16 mouse cellular contexts compared by ENCODE assay signal in genomic region chr4:142638057-142638456, GRCm38 (mm10).
DNase-seq lines count a peak whose midpoint lies in the region; ATAC-seq and TF ChIP-seq lines count a peak whose summit lies in the region.
"Had no signal": no experiment of that assay in that cellular context is flagged by ENCODE, and none has a peak within 500 bp of the region (broad histone marks: within the 10 kb centered on the region; RNA-seq: fewer than 3 reads in every experiment).

No protein-coding gene starts in this region.

- no peaks in the 10 kb centered on the region for H3K9me3 ChIP-seq in intestine, postnatal 0 days (ENCODE audit: control insufficient read depth)
- no peaks in the 10 kb centered on the region for H3K9me3 ChIP-seq in intestine, embryonic 15.5 days
- no peaks in the 10 kb centered on the region for H3K9me3 ChIP-seq in midbrain, embryonic 10.5 days (replicated peaks)
- H3K9me3 ChIP-seq in midbrain, embryonic 11.5 days (ENCODE audit: control insufficient read depth, low read length) = no peaks in the 10 kb centered on the region
- no peaks in the 10 kb centered on the region for H3K9me3 ChIP-seq in stomach, postnatal 0 days (ENCODE audit: control insufficient read depth, low read length)
- H3K9me3 ChIP-seq: heart, embryonic 12.5 days; limb, embryonic 12.5 days; midbrain, embryonic 12.5 days had no signal

- no peak for TF ChIP-seq POLR2A in cortical plate, adult 2 months (IDR thresholded peaks at IDR 0.05; ENCODE audit: extremely low read depth, insufficient read depth, low read length)

- no peak overlapping the region for H3K4me3 ChIP-seq in intestine, postnatal 0 days (ENCODE audit: low read depth, low read length)
- no peak overlapping the region for H3K4me3 ChIP-seq in intestine, embryonic 15.5 days (replicated peaks)
- no peak overlapping the region for H3K4me3 ChIP-seq in midbrain, embryonic 10.5 days
- no peak overlapping the region for H3K4me3 ChIP-seq in midbrain, embryonic 11.5 days (ENCODE audit: low read depth, low read length)
- no peak overlapping the region for H3K4me3 ChIP-seq in cortical plate, adult 2 months (ENCODE audit: insufficient read depth, low read length)
- H3K4me3 ChIP-seq in stomach, postnatal 0 days (ENCODE audit: low read depth, low read length) = no peak overlapping the region
- H3K4me3 ChIP-seq: erythroblast, embryonic 14.5 days; heart, embryonic 12.5 days; limb, embryonic 12.5 days; midbrain, embryonic 12.5 days had no signal

- peak; percentile 45; the same call in 1 of the 2 replicates for TF ChIP-seq CTCF in intestine, postnatal 0 days (IDR thresholded peaks at IDR 0.05; ENCODE audit: low read depth)
- TF ChIP-seq CTCF in cortical plate, adult 2 months (IDR thresholded peaks at IDR 0.05; ENCODE audit: extremely low read depth, insufficient read depth, low read length) = peak; percentile 33; the same call in 1 of the 2 replicates
- TF ChIP-seq CTCF in stomach, postnatal 0 days (IDR thresholded peaks at IDR 0.05; ENCODE audit: low read depth) = peak; percentile 51

- H3K9ac ChIP-seq in intestine, postnatal 0 days (ENCODE audit: low read depth, low read length) = no peak overlapping the region
- H3K9ac ChIP-seq in intestine, embryonic 15.5 days = no peak overlapping the region
- H3K9ac ChIP-seq in midbrain, embryonic 11.5 days (ENCODE audit: low read length) = no peak overlapping the region
- no peak overlapping the region for H3K9ac ChIP-seq in stomach, postnatal 0 days (ENCODE audit: low read length)
- H3K9ac ChIP-seq: heart, embryonic 12.5 days; limb, embryonic 12.5 days; liver, embryonic 14.5 days had no signal

- no peak for TF ChIP-seq EP300 in stomach, postnatal 0 days (optimal IDR thresholded peaks at IDR 0.05)

- DNase-seq in midbrain, embryonic 10.5 days (ENCODE audit: low spot score) = no peak
- no peak for DNase-seq in midbrain, embryonic 11.5 days (ENCODE audit: low spot score, missing footprints)
- no peak for DNase-seq in stomach, postnatal 0 days (ENCODE audit: low spot score)
- no peak for DNase-seq in kidney, postnatal 4 days
- DNase-seq: adrenal gland, adult 8-10 months; cerebellum, adult 11-12 months; spleen, adult 18-20 months; thymus, adult 2 months had no signal

- 85% methylated on average over 4 of the region's 4 CpGs for WGBS in intestine, postnatal 0 days
- WGBS in intestine, embryonic 15.5 days = 79% methylated on average over 4 of the region's 4 CpGs
- 92% methylated on average over 4 of the region's 4 CpGs for WGBS in midbrain, embryonic 10.5 days
- 88% methylated on average over 4 of the region's 4 CpGs for WGBS in midbrain, embryonic 11.5 days
- 70% methylated on average over 4 of the region's 4 CpGs for WGBS in stomach, postnatal 0 days

- no peaks in the 10 kb centered on the region for H3K27me3 ChIP-seq in intestine, postnatal 0 days (replicated peaks; ENCODE audit: control insufficient read depth, insufficient read depth, low read length)
- no peaks in the 10 kb centered on the region for H3K27me3 ChIP-seq in intestine, embryonic 15.5 days (replicated peaks)
- H3K27me3 ChIP-seq in midbrain, embryonic 10.5 days (ENCODE audit: low read depth, poor library complexity, severe bottlenecking) = no peaks in the 10 kb centered on the region
- no peaks in the 10 kb centered on the region for H3K27me3 ChIP-seq in midbrain, embryonic 11.5 days (ENCODE audit: control insufficient read depth, insufficient read depth, low read length)
- no peaks in the 10 kb centered on the region for H3K27me3 ChIP-seq in stomach, postnatal 0 days (ENCODE audit: control insufficient read depth, insufficient read depth, low read length)
- H3K27me3 ChIP-seq: heart, embryonic 12.5 days; limb, embryonic 12.5 days; midbrain, embryonic 12.5 days had no signal

- H3K4me2 ChIP-seq in intestine, postnatal 0 days (replicated peaks; ENCODE audit: low read depth) = no peak overlapping the region
- no peak overlapping the region for H3K4me2 ChIP-seq in intestine, embryonic 15.5 days (replicated peaks)
- H3K4me2 ChIP-seq in midbrain, embryonic 11.5 days = no peak overlapping the region
- H3K4me2 ChIP-seq in stomach, postnatal 0 days (replicated peaks; ENCODE audit: low read depth) = no peak overlapping the region
- H3K4me2 ChIP-seq: heart, embryonic 12.5 days; limb, embryonic 12.5 days; midbrain, embryonic 12.5 days had no signal

- no peak overlapping the region for H3K27ac ChIP-seq in intestine, postnatal 0 days (ENCODE audit: low read depth, low read length)
- no peak overlapping the region for H3K27ac ChIP-seq in intestine, embryonic 15.5 days
- H3K27ac ChIP-seq in midbrain, embryonic 10.5 days (replicated peaks) = 0 out of 2 replicates have a peak overlapping the region, but pooled peaks have one; percentile 65
- H3K27ac ChIP-seq in midbrain, embryonic 11.5 days (ENCODE audit: low read depth, low read length) = no peak overlapping the region
- no peak overlapping the region for H3K27ac ChIP-seq in cortical plate, adult 2 months (ENCODE audit: insufficient read depth, low read length)
- H3K27ac ChIP-seq in stomach, postnatal 0 days (replicated peaks) = no peak overlapping the region
- H3K27ac ChIP-seq: limb, embryonic 12.5 days; liver, embryonic 14.5 days had no signal

- ATAC-seq in intestine, postnatal 0 days = no peak
- ATAC-seq in intestine, embryonic 15.5 days = no peak
- no peak for ATAC-seq in midbrain, embryonic 11.5 days (ENCODE audit: low FRiP score)
- ATAC-seq in stomach, postnatal 0 days (ENCODE audit: low FRiP score, low TSS enrichment) = no peak

- no peaks in the 10 kb centered on the region for H3K36me3 ChIP-seq in intestine, postnatal 0 days (ENCODE audit: control insufficient read depth, insufficient read depth)
- H3K36me3 ChIP-seq in intestine, embryonic 15.5 days = no peaks in the 10 kb centered on the region
- H3K36me3 ChIP-seq in midbrain, embryonic 10.5 days = no peaks in the 10 kb centered on the region
- H3K36me3 ChIP-seq in midbrain, embryonic 11.5 days (ENCODE audit: control insufficient read depth, insufficient read depth, low read length) = no peaks in the 10 kb centered on the region
- H3K36me3 ChIP-seq in stomach, postnatal 0 days (ENCODE audit: control insufficient read depth, insufficient read depth, low read length) = no peaks in the 10 kb centered on the region
- H3K36me3 ChIP-seq: heart, embryonic 12.5 days; limb, embryonic 12.5 days; midbrain, embryonic 12.5 days had no signal

- no peaks in the 10 kb centered on the region for H3K4me1 ChIP-seq in intestine, postnatal 0 days (replicated peaks; ENCODE audit: control insufficient read depth, insufficient read depth, low read length)
- H3K4me1 ChIP-seq in intestine, embryonic 15.5 days (replicated peaks) = no peaks in the 10 kb centered on the region
- H3K4me1 ChIP-seq in midbrain, embryonic 10.5 days = peaks cover 20% of the 10 kb centered on the region
- H3K4me1 ChIP-seq in midbrain, embryonic 11.5 days (ENCODE audit: control insufficient read depth, insufficient read depth, low read length) = peaks cover 6% of the 10 kb centered on the region
- H3K4me1 ChIP-seq in cortical plate, adult 2 months (ENCODE audit: control insufficient read depth, insufficient read depth, low read length) = no peaks in the 10 kb centered on the region
- H3K4me1 ChIP-seq in stomach, postnatal 0 days (replicated peaks; ENCODE audit: control insufficient read depth, insufficient read depth) = no peaks in the 10 kb centered on the region; the same call in 1 of the 2 replicates
- H3K4me1 ChIP-seq: limb, embryonic 12.5 days had no signal
